Comparison of ENCODE assay signal across 9 mouse cellular contexts in the genomic region with DNA sequence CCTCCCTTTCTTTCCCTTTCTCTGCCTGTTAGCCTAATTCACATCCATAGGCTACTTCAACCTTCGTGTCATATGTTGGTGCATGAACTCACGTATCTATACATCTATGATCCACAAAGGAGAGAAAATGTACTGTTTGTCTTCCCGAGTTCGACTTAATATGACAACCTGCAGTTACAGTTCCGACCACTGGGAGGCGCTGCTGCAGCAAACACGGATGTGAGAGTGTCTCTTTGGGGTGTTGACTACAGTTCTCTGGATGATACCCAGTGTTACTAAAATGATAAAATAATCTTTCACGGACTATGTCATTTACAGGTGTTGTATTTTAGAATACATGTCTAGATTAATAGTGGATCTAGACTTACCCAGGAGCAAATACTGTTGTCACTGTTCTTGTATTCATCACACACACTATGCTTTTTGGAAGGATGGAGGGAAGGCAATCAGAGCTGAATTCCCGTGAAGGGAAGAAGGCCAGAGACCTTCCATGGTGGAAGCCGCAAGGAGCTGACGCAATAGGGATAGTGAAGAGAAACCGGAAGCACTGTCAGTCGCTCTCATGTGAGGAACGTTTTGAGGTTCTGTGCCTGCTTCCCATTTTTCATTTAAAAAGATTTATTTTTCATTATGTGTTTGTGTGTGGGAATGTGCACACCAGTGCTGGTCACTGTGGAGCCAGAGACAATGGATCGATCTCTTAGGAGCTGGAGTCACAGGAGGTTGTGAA.
DNase-seq lines count a peak whose midpoint lies in the region.
"Had no signal": no experiment of that assay in that cellular context is flagged by ENCODE, and none has a peak within 500 bp of the region (broad histone marks: within the 10 kb centered on the region; RNA-seq: fewer than 3 reads in every experiment).

No protein-coding gene starts in this region.

- no peaks in the 10 kb centered on the region for H3K36me3 ChIP-seq in heart, embryonic 10.5 days
- H3K36me3 ChIP-seq: midbrain, embryonic 12.5 days had no signal

- no peak overlapping the region for H3K4me3 ChIP-seq in heart, embryonic 10.5 days
- H3K4me3 ChIP-seq: midbrain, embryonic 12.5 days had no signal

- 61% methylated on average over 15 of the region's 15 CpGs for WGBS in heart, embryonic 10.5 days

- peak; percentile 71 for DNase-seq in heart, adult 11 months
- DNase-seq in heart, embryonic 10.5 days (ENCODE audit: low spot score), result no peak
- DNase-seq in right cerebral cortex, postnatal 14 days, result peak; percentile 32
- DNase-seq in right cerebral cortex, postnatal 36 days (ENCODE audit: low spot score in 2 of 2), result no peak
- peak; percentile 8 to 17 for DNase-seq in cerebellum, postnatal 36 days
- DNase-seq in naive thymus-derived CD4-positive, alpha-beta T cell, adult 2 months (ENCODE audit: low read depth), result peak; percentile 15
- DNase-seq in Muller cell, postnatal 12 days (ENCODE audit: inconsistent ontology term), result no peak
- DNase-seq in layer of hippocampus, adult 9-11 months, result no peak

- no peaks in the 10 kb centered on the region for H3K4me1 ChIP-seq in heart, embryonic 10.5 days
- H3K4me1 ChIP-seq: midbrain, embryonic 12.5 days had no signal

- no peak overlapping the region for H3K27ac ChIP-seq in heart, embryonic 10.5 days
- H3K27ac ChIP-seq: midbrain, embryonic 12.5 days had no signal

- H3K27me3 ChIP-seq in heart, embryonic 10.5 days (ENCODE audit: insufficient read depth, poor library complexity, severe bottlenecking), result no peaks in the 10 kb centered on the region
- H3K27me3 ChIP-seq: midbrain, embryonic 12.5 days had no signal

- no peaks in the 10 kb centered on the region for H3K9me3 ChIP-seq in heart, embryonic 10.5 days
- H3K9me3 ChIP-seq: midbrain, embryonic 12.5 days had no signal

Comparison
In these comparisons a context has a peak if more than half of its experiments do, and no peak if none do; other contexts are left out.
1. DNase-seq: peak in heart, adult 11 months (single experiment), right cerebral cortex, postnatal 14 days (single experiment), cerebellum, postnatal 36 days (2 of 2) and naive thymus-derived CD4-positive, alpha-beta T cell, adult 2 months (single experiment); none in heart, embryonic 10.5 days (single experiment), right cerebral cortex, postnatal 36 days (0 of 2), Muller cell, postnatal 12 days (single experiment) and layer of hippocampus, adult 9-11 months (single experiment).